Mouse (Mus musculus) skeletal muscle tissue, adult 2 months (tissue): Measurements from ENCODE around the gene Aldh4a1.

Source experiments
- DNase-seq: peaks from one replicate; pipeline ENCODE4 v3.0.0-alpha.2; 2012; ENCODE audit warnings: low read depth, low spot score

Aldh4a1 gene

GRCm38 (mm10) chr4:139622373-139623282 lies at the start of gene Aldh4a1:
TSS of gene Aldh4a1 (plus strand) at chr4:139622866.
- peak; percentile 98 for DNase-seq

- DNase-seq = no peak
Measured at GRCm38 (mm10) chr4:139572928-139573512, 49.6 kb upstream of the Aldh4a1 start.

GRCm38 (mm10) chr4:139574156-139574798 lies 48.4 kb upstream of the Aldh4a1 start:
- peak; percentile 100 for DNase-seq

GRCm38 (mm10) chr4:139574799-139575672 lies 47.6 kb upstream of the Aldh4a1 start:
- no peak for DNase-seq

- no peak for DNase-seq
Measured at GRCm38 (mm10) chr4:139575673-139576003, 47.0 kb upstream of the Aldh4a1 start.

GRCm38 (mm10) chr4:139576251-139576880 lies 46.3 kb upstream of the Aldh4a1 start:
- DNase-seq = no peak

- no peak for DNase-seq
Measured at GRCm38 (mm10) chr4:139577006-139577405, 45.7 kb upstream of the Aldh4a1 start.

GRCm38 (mm10) chr4:139578389-139578788 lies 44.3 kb upstream of the Aldh4a1 start:
- no peak for DNase-seq

- no peak for DNase-seq
Measured at GRCm38 (mm10) chr4:139579003-139579402, 43.7 kb upstream of the Aldh4a1 start.

- no peak for DNase-seq
Measured at GRCm38 (mm10) chr4:139579466-139579865, 43.2 kb upstream of the Aldh4a1 start.

- no peak for DNase-seq
Measured at GRCm38 (mm10) chr4:139580663-139581336, 41.9 kb upstream of the Aldh4a1 start.

- DNase-seq = no peak
Measured at GRCm38 (mm10) chr4:139581427-139582051, 41.1 kb upstream of the Aldh4a1 start.

GRCm38 (mm10) chr4:139582346-139582745 lies 40.3 kb upstream of the Aldh4a1 start:
- DNase-seq = no peak

- DNase-seq = no peak
Measured at GRCm38 (mm10) chr4:139582903-139583302, 39.8 kb upstream of the Aldh4a1 start.

- no peak for DNase-seq
Measured at GRCm38 (mm10) chr4:139583629-139584245, 38.9 kb upstream of the Aldh4a1 start.

- DNase-seq = no peak
Measured at GRCm38 (mm10) chr4:139584704-139585103, 38.0 kb upstream of the Aldh4a1 start.

- no peak for DNase-seq
Measured at GRCm38 (mm10) chr4:139585713-139586112, 37.0 kb upstream of the Aldh4a1 start.

- no peak for DNase-seq
Measured at GRCm38 (mm10) chr4:139587370-139587769, 35.3 kb upstream of the Aldh4a1 start.

GRCm38 (mm10) chr4:139587773-139588172 lies 34.9 kb upstream of the Aldh4a1 start:
- no peak for DNase-seq
